8 mouse cellular contexts compared by ENCODE assay signal in the genomic region with DNA sequence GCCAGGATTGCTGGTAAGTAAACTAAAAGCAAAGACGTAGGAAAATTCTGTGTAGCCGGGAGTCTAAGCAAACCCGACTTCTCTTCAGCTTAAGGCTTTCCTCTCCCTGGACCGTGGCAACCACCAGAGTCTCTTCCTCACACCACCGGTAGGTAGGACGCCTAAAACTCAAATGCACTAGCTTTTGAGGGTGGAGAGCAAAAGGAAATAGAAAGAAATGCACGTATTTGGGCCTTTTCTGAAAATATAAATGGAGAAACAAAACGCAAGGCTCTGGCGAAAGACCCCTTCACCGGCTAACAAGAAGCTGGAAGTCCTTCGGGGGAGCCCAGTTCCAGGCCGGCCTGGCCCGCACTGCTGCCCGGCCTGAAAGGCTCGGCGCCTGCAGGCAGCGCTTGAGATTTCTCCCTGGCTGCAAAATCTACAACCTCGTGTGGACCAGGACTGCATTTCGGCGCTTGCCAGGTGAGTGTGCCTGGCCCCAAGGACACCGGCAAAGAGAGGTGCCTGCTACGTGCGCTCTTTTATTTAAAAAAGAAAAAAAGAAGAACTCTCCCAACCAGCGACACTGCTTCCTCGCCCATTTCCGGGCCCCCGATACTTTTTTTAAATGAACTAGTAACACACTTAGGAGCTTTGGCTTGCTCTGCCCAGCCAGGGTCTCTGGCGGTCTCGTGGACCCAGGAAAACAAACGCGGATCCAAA. TPM values are rescaled to one million over a fixed set of nuclear protein-coding genes. Genes with fewer than 3 reads are reported as not detected.
A peak's percentile ranks its signal among the peaks of the same experiment; 100 is the strongest.
DNase-seq lines count a peak whose midpoint lies in the region; ATAC-seq and TF ChIP-seq lines count a peak whose summit lies in the region.

No protein-coding gene starts in this region.

- H3K27ac ChIP-seq in lung, embryonic 14.5 days (ENCODE audit: low read depth): no peak overlapping the region
- H3K27ac ChIP-seq in embryonic facial prominence, embryonic 15.5 days (replicated peaks): peak overlapping the region; percentile 23
- no peak overlapping the region for H3K27ac ChIP-seq in liver, embryonic 11.5 days (ENCODE audit: low read depth, low read length)
- H3K27ac ChIP-seq in stomach, postnatal 0 days (replicated peaks): no peak overlapping the region

- H3K9me3 ChIP-seq in lung, embryonic 14.5 days (ENCODE audit: low read depth, low read length): no peaks in the 10 kb centered on the region
- H3K9me3 ChIP-seq in embryonic facial prominence, embryonic 15.5 days (replicated peaks): no peaks in the 10 kb centered on the region
- no peaks in the 10 kb centered on the region for H3K9me3 ChIP-seq in liver, embryonic 11.5 days (ENCODE audit: control insufficient read depth, low read length)
- no peaks in the 10 kb centered on the region for H3K9me3 ChIP-seq in stomach, postnatal 0 days (ENCODE audit: control insufficient read depth, low read length)

- no peak for TF ChIP-seq EP300 in stomach, postnatal 0 days (optimal IDR thresholded peaks at IDR 0.05)

- no peak for DNase-seq in lung, embryonic 14.5 days
- no peak for DNase-seq in lung, postnatal 14 days
- DNase-seq in liver, embryonic 11.5 days (ENCODE audit: low spot score): no peak
- DNase-seq in stomach, postnatal 0 days (ENCODE audit: low spot score): no peak
- no peak for DNase-seq in cerebellum, adult 11-12 months
- no peak for DNase-seq in gastrocnemius, postnatal 4 days (ENCODE audit: low spot score in 2 of 2)
- no peak for DNase-seq in lung, postnatal 10 days

- peaks cover 7% of the 10 kb centered on the region; the same call in 1 of the 2 replicates for H3K4me1 ChIP-seq in lung, embryonic 14.5 days (ENCODE audit: insufficient read depth)
- peaks cover 56% of the 10 kb centered on the region for H3K4me1 ChIP-seq in embryonic facial prominence, embryonic 15.5 days
- peaks cover 15% of the 10 kb centered on the region for H3K4me1 ChIP-seq in liver, embryonic 11.5 days (replicated peaks; ENCODE audit: control insufficient read depth, insufficient read depth, low read length)
- peaks cover 4% of the 10 kb centered on the region; the same call in 1 of the 2 replicates for H3K4me1 ChIP-seq in stomach, postnatal 0 days (replicated peaks; ENCODE audit: control insufficient read depth, insufficient read depth)

- H3K36me3 ChIP-seq in lung, embryonic 14.5 days (ENCODE audit: insufficient read depth): no peaks in the 10 kb centered on the region
- H3K36me3 ChIP-seq in embryonic facial prominence, embryonic 15.5 days: no peaks in the 10 kb centered on the region
- H3K36me3 ChIP-seq in liver, embryonic 11.5 days (ENCODE audit: control insufficient read depth, insufficient read depth, low read length): no peaks in the 10 kb centered on the region
- no peaks in the 10 kb centered on the region for H3K36me3 ChIP-seq in stomach, postnatal 0 days (ENCODE audit: control insufficient read depth, insufficient read depth, low read length)

- H3K27me3 ChIP-seq in lung, embryonic 14.5 days (ENCODE audit: insufficient read depth, low read length): peaks cover 77% of the 10 kb centered on the region
- H3K27me3 ChIP-seq in embryonic facial prominence, embryonic 15.5 days: peaks cover 70% of the 10 kb centered on the region
- H3K27me3 ChIP-seq in liver, embryonic 11.5 days (replicated peaks; ENCODE audit: control insufficient read depth, insufficient read depth, low read length): peaks cover 82% of the 10 kb centered on the region
- peaks cover 5% of the 10 kb centered on the region; the same call in 1 of the 2 replicates for H3K27me3 ChIP-seq in stomach, postnatal 0 days (ENCODE audit: control insufficient read depth, insufficient read depth, low read length)

- peak overlapping the region; percentile 44 for H3K9ac ChIP-seq in lung, embryonic 14.5 days
- peak overlapping the region; percentile 21 for H3K9ac ChIP-seq in embryonic facial prominence, embryonic 15.5 days
- H3K9ac ChIP-seq in liver, embryonic 11.5 days (ENCODE audit: low read depth, low read length): peak overlapping the region; percentile 41
- peak overlapping the region; percentile 51 for H3K9ac ChIP-seq in stomach, postnatal 0 days (ENCODE audit: low read length)

- ATAC-seq in lung, embryonic 14.5 days (ENCODE audit: insufficient read depth): no peak
- no peak for ATAC-seq in embryonic facial prominence, embryonic 15.5 days (ENCODE audit: insufficient number of reproducible peaks, low FRiP score, low TSS enrichment, low read depth)
- ATAC-seq in liver, embryonic 11.5 days (replicated peaks; ENCODE audit: low FRiP score): no peak
- no peak for ATAC-seq in stomach, postnatal 0 days (ENCODE audit: low FRiP score, low TSS enrichment)

- TF ChIP-seq CTCF in lung, embryonic 14.5 days (IDR thresholded peaks at IDR 0.05; ENCODE audit: low read depth): no peak
- no peak for TF ChIP-seq CTCF in stomach, postnatal 0 days (IDR thresholded peaks at IDR 0.05; ENCODE audit: low read depth)

- peak overlapping the region; percentile 98 for H3K4me2 ChIP-seq in lung, embryonic 14.5 days
- peak overlapping the region; percentile 92 for H3K4me2 ChIP-seq in embryonic facial prominence, embryonic 15.5 days (replicated peaks)
- H3K4me2 ChIP-seq in liver, embryonic 11.5 days: peak overlapping the region; percentile 84
- peak overlapping the region; percentile 91 for H3K4me2 ChIP-seq in stomach, postnatal 0 days (replicated peaks; ENCODE audit: low read depth)

- WGBS in lung, embryonic 14.5 days: 6% methylated on average over 31 of the region's 31 CpGs
- 9% methylated on average over 31 of the region's 31 CpGs for WGBS in embryonic facial prominence, embryonic 15.5 days
- 3% methylated on average over 31 of the region's 31 CpGs for WGBS in liver, embryonic 11.5 days
- WGBS in stomach, postnatal 0 days: 17% methylated on average over 31 of the region's 31 CpGs

- peak overlapping the region; percentile 49 for H3K4me3 ChIP-seq in lung, embryonic 14.5 days (ENCODE audit: low read depth, low read length)
- H3K4me3 ChIP-seq in embryonic facial prominence, embryonic 15.5 days (replicated peaks): peak overlapping the region; percentile 54
- H3K4me3 ChIP-seq in liver, embryonic 11.5 days (ENCODE audit: low read depth, low read length): peak overlapping the region; percentile 56
- H3K4me3 ChIP-seq in stomach, postnatal 0 days (ENCODE audit: low read depth, low read length): peak overlapping the region; percentile 51

RNA-seq across cellular contexts. Expression of a gene that starts 4.3 kb away (rescaled TPM):
- not detected in 2 replicates for polyA plus RNA-seq in lung, embryonic 14.5 days (2014; fragmentation: Nextera tagmentation; extraction: Ambion mirVana)
- polyA plus RNA-seq in embryonic facial prominence, embryonic 15.5 days (2015; fragmentation: Nextera tagmentation; extraction: Ambion mirVana): 0.67 TPM in 1 of 2 replicates, not detected in the other
- polyA plus RNA-seq in liver, embryonic 11.5 days (2014; fragmentation: Nextera tagmentation; extraction: Ambion mirVana): not detected in 2 replicates
- not detected in 2 replicates for polyA plus RNA-seq in stomach, postnatal 0 days (2015; fragmentation: Nextera tagmentation; extraction: Ambion mirVana)
- total RNA-seq in gastrocnemius, postnatal 4 days (2021): not detected

RNA-seq across cellular contexts. Expression of a gene that starts 12.6 kb away (rescaled TPM):
- not detected in 2 replicates for polyA plus RNA-seq in lung, embryonic 14.5 days (2014; fragmentation: Nextera tagmentation; extraction: Ambion mirVana)
- 0.56 and 0.65 TPM in 2 replicates for polyA plus RNA-seq in embryonic facial prominence, embryonic 15.5 days (2015; fragmentation: Nextera tagmentation; extraction: Ambion mirVana)
- not detected in 2 replicates for polyA plus RNA-seq in liver, embryonic 11.5 days (2014; fragmentation: Nextera tagmentation; extraction: Ambion mirVana)
- polyA plus RNA-seq in stomach, postnatal 0 days (2015; fragmentation: Nextera tagmentation; extraction: Ambion mirVana): not detected in 2 replicates
- total RNA-seq in gastrocnemius, postnatal 4 days (2021): not detected

RNA-seq across cellular contexts. Expression of a gene that starts 13.1 kb away (rescaled TPM):
- 2.9 and 3.4 TPM in 2 replicates for polyA plus RNA-seq in lung, embryonic 14.5 days (2014; fragmentation: Nextera tagmentation; extraction: Ambion mirVana)
- 50.7 and 54.0 TPM in 2 replicates for polyA plus RNA-seq in embryonic facial prominence, embryonic 15.5 days (2015; fragmentation: Nextera tagmentation; extraction: Ambion mirVana)
- polyA plus RNA-seq in liver, embryonic 11.5 days (2014; fragmentation: Nextera tagmentation; extraction: Ambion mirVana): 4.0 and 4.8 TPM in 2 replicates
- 7.5 and 8.9 TPM in 2 replicates for polyA plus RNA-seq in stomach, postnatal 0 days (2015; fragmentation: Nextera tagmentation; extraction: Ambion mirVana)
- 1 to 10 TPM in 1 of 2 experiments, under 1 TPM in 1; 0.65 to 1.9 TPM for total RNA-seq in gastrocnemius, postnatal 4 days (2021)
